Mouse (Mus musculus): ENCODE results near the gene Tent4a. TPM values are rescaled to one million over a fixed set of nuclear protein-coding genes. Genes with fewer than 3 reads are reported as not detected.

Gene Tent4a
- polyA plus RNA-seq, 1 experiment from 2014 or later: 7.5 TPM

GRCm38 (mm10) chr13:69559291-69559961, 25.0 kb upstream of the Tent4a start:
- Histone ChIP-seq H3K27me3 (no peaks in the 10 kb centered on the region), H3K36me3 (ENCODE audit: poor library complexity, severe bottlenecking) (no peaks in the 10 kb centered on the region), H3K27ac (no peak overlapping the region), H3K4me1 (peaks cover 15% of the 10 kb centered on the region), H3K9ac (no peak overlapping the region), H3K9me3 (replicated peaks) (no peaks in the 10 kb centered on the region), H3K4me3 (no peak overlapping the region), H3K4me2 (no peak overlapping the region)
- WGBS: 44% methylated on average over 13 of the region's 13 CpGs
- peak; percentile 36; the same call in 1 of the 2 replicates for ATAC-seq

GRCm38 (mm10) chr13:69558098-69558660, 23.8 kb upstream of the Tent4a start:
- 75% methylated on average over 6 of the region's 6 CpGs for WGBS
- Histone ChIP-seq H3K36me3 (ENCODE audit: poor library complexity, severe bottlenecking) (no peaks in the 10 kb centered on the region), H3K4me3 (no peak overlapping the region), H3K9me3 (replicated peaks) (no peaks in the 10 kb centered on the region), H3K4me1 (peaks cover 15% of the 10 kb centered on the region), H3K27ac (no peak overlapping the region), H3K4me2 (no peak overlapping the region), H3K27me3 (no peaks in the 10 kb centered on the region), H3K9ac (no peak overlapping the region)
- ATAC-seq: 0 out of 2 replicates have a peak, but pooled peaks have one; percentile 43

GRCm38 (mm10) chr13:69556728-69557127, 22.3 kb upstream of the Tent4a start:
- no peak for ATAC-seq
- peaks cover 15% of the 10 kb centered on the region for H3K4me1 ChIP-seq
- no peak overlapping the region for H3K27ac ChIP-seq
- no peak overlapping the region for H3K4me3 ChIP-seq
- no peaks in the 10 kb centered on the region for H3K9me3 ChIP-seq (replicated peaks)
- no peak overlapping the region for H3K9ac ChIP-seq
- H3K4me2 ChIP-seq: no peak overlapping the region
- no peaks in the 10 kb centered on the region for H3K36me3 ChIP-seq (ENCODE audit: poor library complexity, severe bottlenecking)
- no peaks in the 10 kb centered on the region for H3K27me3 ChIP-seq

GRCm38 (mm10) chr13:69555957-69556482, 21.6 kb upstream of the Tent4a start:
- ATAC-seq: no peak
- 85% methylated on average over 6 of the region's 6 CpGs for WGBS
- no peak overlapping the region for H3K27ac ChIP-seq

GRCm38 (mm10) chr13:69555045-69555444, 20.6 kb upstream of the Tent4a start:
- no peak for ATAC-seq

More at GRCm38 (mm10) chr13:69555957-69556482, 21.6 kb upstream of the Tent4a start:
- H3K4me2 ChIP-seq: no peak overlapping the region
- no peak overlapping the region for H3K9ac ChIP-seq
- H3K9me3 ChIP-seq (replicated peaks): no peaks in the 10 kb centered on the region
- H3K4me1 ChIP-seq: peaks cover 15% of the 10 kb centered on the region
- no peak overlapping the region for H3K4me3 ChIP-seq
- H3K27me3 ChIP-seq: no peaks in the 10 kb centered on the region
- H3K36me3 ChIP-seq (ENCODE audit: poor library complexity, severe bottlenecking): no peaks in the 10 kb centered on the region

GRCm38 (mm10) chr13:69554255-69554654, 19.8 kb upstream of the Tent4a start:
- 86% methylated on average over 9 of the region's 9 CpGs for WGBS
- Histone ChIP-seq H3K4me1 (0 out of 2 replicates have a peak, but pooled peaks cover 7% of the 10 kb centered on the region), H3K4me3 (no peak overlapping the region)

More at GRCm38 (mm10) chr13:69555045-69555444, 20.6 kb upstream of the Tent4a start:
- no peak overlapping the region for H3K9ac ChIP-seq
- 37% methylated on average over 8 of the region's 8 CpGs for WGBS
- no peak overlapping the region for H3K27ac ChIP-seq
- H3K4me1 ChIP-seq: peaks cover 15% of the 10 kb centered on the region
- H3K4me2 ChIP-seq: no peak overlapping the region
- no peaks in the 10 kb centered on the region for H3K36me3 ChIP-seq (ENCODE audit: poor library complexity, severe bottlenecking)
- H3K4me3 ChIP-seq: no peak overlapping the region
- H3K9me3 ChIP-seq (replicated peaks): no peaks in the 10 kb centered on the region
- no peaks in the 10 kb centered on the region for H3K27me3 ChIP-seq

GRCm38 (mm10) chr13:69553024-69553423, 18.6 kb upstream of the Tent4a start:
- H3K4me2 ChIP-seq: no peak overlapping the region
- H3K9me3 ChIP-seq (replicated peaks): no peaks in the 10 kb centered on the region
- no peak overlapping the region for H3K4me3 ChIP-seq
- 25% methylated on average over 5 of the region's 5 CpGs for WGBS
- H3K36me3 ChIP-seq (ENCODE audit: poor library complexity, severe bottlenecking): no peaks in the 10 kb centered on the region
- H3K27ac ChIP-seq: no peak overlapping the region
- ATAC-seq: no peak
- 0 out of 2 replicates have a peak, but pooled peaks cover under 1% of the 10 kb centered on the region for H3K4me1 ChIP-seq
- no peak overlapping the region for H3K9ac ChIP-seq
- H3K27me3 ChIP-seq: no peaks in the 10 kb centered on the region

More at GRCm38 (mm10) chr13:69554255-69554654, 19.8 kb upstream of the Tent4a start:
- Histone ChIP-seq H3K27ac (no peak overlapping the region), H3K9ac (no peak overlapping the region), H3K9me3 (replicated peaks) (no peaks in the 10 kb centered on the region), H3K36me3 (ENCODE audit: poor library complexity, severe bottlenecking) (no peaks in the 10 kb centered on the region), H3K27me3 (no peaks in the 10 kb centered on the region), H3K4me2 (no peak overlapping the region)
- ATAC-seq: no peak

GRCm38 (mm10) chr13:69550831-69551230, 16.4 kb upstream of the Tent4a start:
- H3K36me3 ChIP-seq (ENCODE audit: poor library complexity, severe bottlenecking): no peaks in the 10 kb centered on the region
- H3K9me3 ChIP-seq (replicated peaks): no peaks in the 10 kb centered on the region
- H3K4me2 ChIP-seq: no peak overlapping the region
- no peak for ATAC-seq
- WGBS: 78% methylated on average over 2 of the region's 2 CpGs
- H3K4me1 ChIP-seq: no peaks in the 10 kb centered on the region
- H3K9ac ChIP-seq: no peak overlapping the region
- no peak overlapping the region for H3K4me3 ChIP-seq
- H3K27ac ChIP-seq: no peak overlapping the region
- no peaks in the 10 kb centered on the region for H3K27me3 ChIP-seq

- ATAC-seq: no peak
- Histone ChIP-seq H3K9ac (no peak overlapping the region), H3K4me1 (no peaks in the 10 kb centered on the region), H3K27me3 (no peaks in the 10 kb centered on the region), H3K27ac (no peak overlapping the region), H3K36me3 (ENCODE audit: poor library complexity, severe bottlenecking) (no peaks in the 10 kb centered on the region), H3K9me3 (replicated peaks) (no peaks in the 10 kb centered on the region), H3K4me2 (no peak overlapping the region), H3K4me3 (no peak overlapping the region)
- 49% methylated on average over 8 of the region's 8 CpGs for WGBS
Measured at GRCm38 (mm10) chr13:69549980-69550379, 15.6 kb upstream of the Tent4a start.

GRCm38 (mm10) chr13:69547488-69548180, 13.2 kb upstream of the Tent4a start:
- H3K9me3 ChIP-seq (replicated peaks): no peaks in the 10 kb centered on the region
- H3K4me1 ChIP-seq: peaks cover 12% of the 10 kb centered on the region; the same call in 1 of the 2 replicates
- ATAC-seq: no peak
- H3K4me2 ChIP-seq: no peak overlapping the region
- no peak overlapping the region for H3K27ac ChIP-seq
- H3K27me3 ChIP-seq: peaks cover 2% of the 10 kb centered on the region; the same call in 1 of the 2 replicates
- no peaks in the 10 kb centered on the region for H3K36me3 ChIP-seq (ENCODE audit: poor library complexity, severe bottlenecking)
- no peak overlapping the region for H3K4me3 ChIP-seq
- 66% methylated on average over 16 of the region's 16 CpGs for WGBS
- H3K9ac ChIP-seq: no peak overlapping the region

- H3K9ac ChIP-seq: no peak overlapping the region
- 23% methylated on average over 3 of the region's 3 CpGs for WGBS
- H3K27me3 ChIP-seq: peaks cover 2% of the 10 kb centered on the region; the same call in 1 of the 2 replicates
- no peak overlapping the region for H3K4me3 ChIP-seq
- no peak overlapping the region for H3K27ac ChIP-seq
- H3K4me2 ChIP-seq: no peak overlapping the region
- peak; percentile 34; the same call in 1 of the 2 replicates for ATAC-seq
- peaks cover 12% of the 10 kb centered on the region; the same call in 1 of the 2 replicates for H3K4me1 ChIP-seq
- no peaks in the 10 kb centered on the region for H3K36me3 ChIP-seq (ENCODE audit: poor library complexity, severe bottlenecking)
- H3K9me3 ChIP-seq (replicated peaks): no peaks in the 10 kb centered on the region
Measured at GRCm38 (mm10) chr13:69545019-69545418, 10.6 kb upstream of the Tent4a start.

GRCm38 (mm10) chr13:69543595-69543994, 9.2 kb upstream of the Tent4a start:
- no peaks in the 10 kb centered on the region for H3K36me3 ChIP-seq (ENCODE audit: poor library complexity, severe bottlenecking)
- no peak overlapping the region for H3K27ac ChIP-seq
- WGBS: 55% methylated on average over 12 of the region's 12 CpGs
- no peak overlapping the region for H3K9ac ChIP-seq
- H3K9me3 ChIP-seq (replicated peaks): no peaks in the 10 kb centered on the region
- H3K27me3 ChIP-seq: peaks cover 2% of the 10 kb centered on the region; the same call in 1 of the 2 replicates
- peaks cover 12% of the 10 kb centered on the region; the same call in 1 of the 2 replicates for H3K4me1 ChIP-seq
- no peak overlapping the region for H3K4me3 ChIP-seq
- no peak for ATAC-seq
- no peak overlapping the region for H3K4me2 ChIP-seq

Data from forebrain, embryonic 13.5 days (tissue).